Mouse (Mus musculus): ENCODE measurements around the gene Hs3st3b1.

Gene Hs3st3b1

GRCm38 (mm10) chr11:63923386-63923785 lies 1.3 kb upstream of the Hs3st3b1 start:
- no peak for DNase-seq

- DNase-seq = no peak
Measured at GRCm38 (mm10) chr11:63921044-63921951, 792 bp downstream of the Hs3st3b1 start.

GRCm38 (mm10) chr11:63920531-63920930 lies 1.6 kb downstream of the Hs3st3b1 start:
- DNase-seq = peak; percentile 8

GRCm38 (mm10) chr11:63919211-63920098 lies 2.6 kb downstream of the Hs3st3b1 start:
- DNase-seq = no peak

- DNase-seq = no peak
Measured at GRCm38 (mm10) chr11:63918321-63919105, 3.6 kb downstream of the Hs3st3b1 start.

- no peak for DNase-seq
Measured at GRCm38 (mm10) chr11:63917561-63917960, 4.5 kb downstream of the Hs3st3b1 start.

GRCm38 (mm10) chr11:63914388-63914787 lies 7.7 kb downstream of the Hs3st3b1 start:
- peak; percentile 11 for DNase-seq

GRCm38 (mm10) chr11:63913936-63914335 lies 8.2 kb downstream of the Hs3st3b1 start:
- no peak for DNase-seq

- no peak for DNase-seq
Measured at GRCm38 (mm10) chr11:63911001-63911400, 11.1 kb downstream of the Hs3st3b1 start.

GRCm38 (mm10) chr11:63909961-63910360 lies 12.1 kb downstream of the Hs3st3b1 start:
- DNase-seq = no peak

GRCm38 (mm10) chr11:63908500-63908899 lies 13.6 kb downstream of the Hs3st3b1 start:
- DNase-seq = no peak

- DNase-seq = no peak
Measured at GRCm38 (mm10) chr11:63906552-63907353, 15.3 kb downstream of the Hs3st3b1 start.

- DNase-seq = no peak
Measured at GRCm38 (mm10) chr11:63904787-63905186, 17.3 kb downstream of the Hs3st3b1 start.

- DNase-seq = no peak
Measured at GRCm38 (mm10) chr11:63898509-63899168, 23.5 kb downstream of the Hs3st3b1 start.

GRCm38 (mm10) chr11:63897856-63898508 lies 24.1 kb downstream of the Hs3st3b1 start:
- DNase-seq = no peak

GRCm38 (mm10) chr11:63897011-63897410 lies 25.1 kb downstream of the Hs3st3b1 start:
- DNase-seq = no peak

- DNase-seq = no peak
Measured at GRCm38 (mm10) chr11:63894188-63894587, 27.9 kb downstream of the Hs3st3b1 start.

GRCm38 (mm10) chr11:63893557-63893956 lies 28.5 kb downstream of the Hs3st3b1 start:
- DNase-seq = no peak

- DNase-seq = no peak
Measured at GRCm38 (mm10) chr11:63891479-63892020, 30.5 kb downstream of the Hs3st3b1 start.

- no peak for DNase-seq
Measured at GRCm38 (mm10) chr11:63883385-63883784, 38.7 kb downstream of the Hs3st3b1 start.
